Mouse (Mus musculus) testis, adult 2 months (tissue): Measurements from ENCODE around the gene Wdr35.

ENCODE experiments used
- CTCF ChIP-seq: fragments of 200-500 bp; IDR thresholded peaks from 2 replicates; pipeline ENCODE4 v1.5.1; 2012; ENCODE audit warnings: low read depth, mild to moderate bottlenecking, inconsistent platforms, low read length, moderate library complexity; ENCODE audit not compliant: control insufficient read depth, insufficient read depth, insufficient replicate concordance
- POLR2A ChIP-seq: fragments of 200-500 bp; IDR thresholded peaks from 2 replicates; pipeline ENCODE4 v1.6.1; 2012; ENCODE audit warnings: low read depth, mild to moderate bottlenecking, inconsistent platforms, low read length, moderate library complexity; ENCODE audit not compliant: control insufficient read depth

GRCm38 (mm10) chr12:8935349-8935748, 38.3 kb upstream of the Wdr35 start:
- TF ChIP-seq POLR2A (no peak), CTCF (no peak)
